Mouse (Mus musculus) CH12.LX (cell line): ENCODE results near the gene Ptms. TPM values are rescaled to one million over a fixed set of nuclear protein-coding genes. Genes with fewer than 3 reads are reported as not detected.

ENCODE experiments used
- DNase-seq: peaks from one replicate; pipeline ENCODE4 v3.0.0-alpha.2; 2013; ENCODE audit errors: extremely low read depth
- H3K27ac ChIP-seq: 2 replicates; pipeline ENCODE4 v1.5.1; 2012; ENCODE audit warnings: low read depth, mild to moderate bottlenecking, control low read depth, moderate library complexity; ENCODE audit not compliant: insufficient read depth
- H3K27me3 ChIP-seq: replicated peaks from 2 replicates; pipeline ENCODE3; 2012; ENCODE audit warnings: inconsistent platforms
- H3K36me3 ChIP-seq, 2 experiments: replicated peaks in 1 of 2; 2 replicates each; pipeline versions ENCODE3 to v1.6.1; 2012; ENCODE audit warnings: inconsistent platforms in 1 of 2, low read length in 1 of 2, mild to moderate bottlenecking in 1 of 2, mixed read lengths in 1 of 2, moderate library complexity in 1 of 2; ENCODE audit not compliant: control insufficient read depth in 1 of 2, insufficient read depth in 1 of 2
- H3K4me1 ChIP-seq, 2 experiments: 2 replicates each; pipeline ENCODE4 v1.6.1; 2012; ENCODE audit warnings: inconsistent platforms in 1 of 2, moderate library complexity in 1 of 2; ENCODE audit not compliant: insufficient read depth in 2 of 2, control insufficient read depth in 1 of 2
- H3K4me2 ChIP-seq: 2 replicates; pipeline ENCODE4 v1.6.1; 2012; ENCODE audit warnings: low read depth, mild to moderate bottlenecking, control low read depth; ENCODE audit not compliant: poor library complexity, insufficient read depth, severe bottlenecking
- H3K4me3 ChIP-seq, 3 experiments: fragments of 150-350 bp in 1 of 3; sonication (generic) in 1 of 3; replicated peaks in 1 of 3; 2 replicates each; pipeline versions ENCODE3 to v1.5.1; 2011 to 2012; ENCODE audit warnings: low read depth in 2 of 3, low read length in 2 of 3, mild to moderate bottlenecking in 2 of 3, moderate library complexity in 2 of 3, control low read depth in 1 of 3, improper control_type of control experiment in 1 of 3, inconsistent platforms in 1 of 3, mixed read lengths in 1 of 3; ENCODE audit not compliant: poor library complexity in 1 of 3
- H3K79me2 ChIP-seq: replicated peaks from 2 replicates; pipeline ENCODE4 v1.6.1; 2012; ENCODE audit warnings: mild to moderate bottlenecking, moderate library complexity; ENCODE audit not compliant: control insufficient read depth, poor library complexity, insufficient read depth, severe bottlenecking; ENCODE audit errors: extremely low read depth
- H3K9ac ChIP-seq: 2 replicates; pipeline ENCODE4 v1.6.1; 2012; ENCODE audit warnings: low read depth, mild to moderate bottlenecking, control low read depth, moderate library complexity; ENCODE audit not compliant: insufficient read depth
- H3K9me3 ChIP-seq: replicated peaks from 2 replicates; pipeline ENCODE3; 2012; ENCODE audit warnings: low read length, inconsistent platforms, mixed read lengths
- BHLHE40 ChIP-seq: IDR thresholded peaks from 2 replicates; pipeline ENCODE4 v1.6.1; 2011; ENCODE audit warnings: mild to moderate bottlenecking, low read depth, low read length, improper control_type of control experiment
- CHD1 ChIP-seq: IDR thresholded peaks from 2 replicates; pipeline ENCODE4 v1.6.1; 2012; ENCODE audit warnings: low read depth, low read length, improper control_type of control experiment, inconsistent platforms
- CTCF ChIP-seq, 2 experiments: IDR thresholded peaks in 1 of 2; conservative IDR thresholded peaks in 1 of 2; 2 replicates each; pipeline ENCODE4 v1.5.1; 2011 to 2012; ENCODE audit warnings: low read depth in 2 of 2, low read length in 2 of 2, improper control_type of control experiment in 1 of 2, inconsistent platforms in 1 of 2, mild to moderate bottlenecking in 1 of 2, moderate library complexity in 1 of 2
- E2F4 ChIP-seq: IDR thresholded peaks from 2 replicates; pipeline ENCODE4 v1.6.1; 2011; ENCODE audit warnings: low read depth, low read length, improper control_type of control experiment; ENCODE audit not compliant: insufficient replicate concordance
- ELF1 ChIP-seq: IDR thresholded peaks from 2 replicates; pipeline ENCODE4 v1.6.1; 2014; ENCODE audit warnings: low read depth, mild to moderate bottlenecking, inconsistent platforms, low read length, improper control_type of control experiment
- EP300 ChIP-seq: IDR thresholded peaks from 2 replicates; pipeline ENCODE4 v1.6.1; 2011; ENCODE audit warnings: low read length, improper control_type of control experiment
- ETS1 ChIP-seq: conservative IDR thresholded peaks from 2 replicates; pipeline ENCODE4 v1.6.1; 2012; ENCODE audit warnings: low read depth, mild to moderate bottlenecking, inconsistent platforms, low read length, improper control_type of control experiment, moderate library complexity
- GABPA ChIP-seq: IDR thresholded peaks from 2 replicates; pipeline ENCODE4 v1.6.1; 2012; ENCODE audit warnings: low read depth, low read length, improper control_type of control experiment, inconsistent platforms; ENCODE audit not compliant: insufficient replicate concordance
- HCFC1 ChIP-seq: IDR thresholded peaks from 2 replicates; pipeline ENCODE4 v1.6.1; 2012; ENCODE audit warnings: low read depth, mild to moderate bottlenecking, inconsistent platforms, low read length, improper control_type of control experiment
- JUND ChIP-seq: conservative IDR thresholded peaks from 2 replicates; pipeline ENCODE4 v1.6.1; 2011; ENCODE audit warnings: low read depth, low read length, improper control_type of control experiment
- KAT2A ChIP-seq: IDR thresholded peaks from 2 replicates; pipeline ENCODE4 v1.6.1; 2012; ENCODE audit warnings: low read length, improper control_type of control experiment, inconsistent platforms; ENCODE audit not compliant: insufficient replicate concordance
- MAFK ChIP-seq: IDR thresholded peaks from 2 replicates; pipeline ENCODE4 v1.6.1; 2011; ENCODE audit warnings: low read length, improper control_type of control experiment; ENCODE audit not compliant: insufficient replicate concordance
- MAX ChIP-seq: IDR thresholded peaks from 2 replicates; pipeline ENCODE4 v1.6.1; 2011; ENCODE audit warnings: low read length, improper control_type of control experiment
- MAZ ChIP-seq: IDR thresholded peaks from 2 replicates; pipeline ENCODE4 v1.6.1; 2012; ENCODE audit warnings: low read depth, mild to moderate bottlenecking, inconsistent platforms, low read length, improper control_type of control experiment, moderate library complexity
- MEF2A ChIP-seq: IDR thresholded peaks from 2 replicates; pipeline ENCODE4 v1.6.1; 2014; ENCODE audit warnings: low read depth, mild to moderate bottlenecking, inconsistent platforms, low read length, improper control_type of control experiment, borderline replicate concordance
- MXI1 ChIP-seq: IDR thresholded peaks from 2 replicates; pipeline ENCODE4 v1.6.1; 2011; ENCODE audit warnings: mild to moderate bottlenecking, low read depth, low read length, improper control_type of control experiment
- MYC ChIP-seq: IDR thresholded peaks from 2 replicates; pipeline ENCODE4 v1.6.1; 2011; ENCODE audit warnings: low read depth, mild to moderate bottlenecking, improper control_type of control experiment, low read length
- NELFE ChIP-seq: IDR thresholded peaks from 2 replicates; pipeline ENCODE4 v1.6.1; 2011; ENCODE audit warnings: low read depth, low read length, improper control_type of control experiment
- NRF1 ChIP-seq: IDR thresholded peaks from 2 replicates; pipeline ENCODE4 v1.6.1; 2014; ENCODE audit warnings: low read depth, mild to moderate bottlenecking, inconsistent platforms, low read length, improper control_type of control experiment, moderate library complexity
- RAD21 ChIP-seq: IDR thresholded peaks from 2 replicates; pipeline ENCODE4 v1.6.1; 2011; ENCODE audit warnings: low read depth, mild to moderate bottlenecking, low read length, improper control_type of control experiment, moderate library complexity
- RCOR1 ChIP-seq: conservative IDR thresholded peaks from 2 replicates; pipeline ENCODE4 v1.6.1; 2012; ENCODE audit warnings: low read depth, mild to moderate bottlenecking, inconsistent platforms, low read length, improper control_type of control experiment
- TBP ChIP-seq: conservative IDR thresholded peaks from 2 replicates; pipeline ENCODE4 v1.6.1; 2011; ENCODE audit warnings: low read depth, low read length, improper control_type of control experiment
- TCF12 ChIP-seq: IDR thresholded peaks from 2 replicates; pipeline ENCODE4 v1.6.1; 2014; ENCODE audit warnings: low read depth, mild to moderate bottlenecking, inconsistent platforms, low read length, improper control_type of control experiment
- UBTF ChIP-seq: IDR thresholded peaks from 2 replicates; pipeline ENCODE4 v1.6.1; 2012; ENCODE audit warnings: low read depth, mild to moderate bottlenecking, inconsistent platforms, low read length, improper control_type of control experiment, moderate library complexity
- USF1 ChIP-seq: IDR thresholded peaks from 2 replicates; pipeline ENCODE4 v1.6.1; 2014; ENCODE audit warnings: low read depth, mild to moderate bottlenecking, inconsistent platforms, low read length, improper control_type of control experiment
- USF2 ChIP-seq: conservative IDR thresholded peaks from 2 replicates; pipeline ENCODE4 v1.6.1; 2011; ENCODE audit warnings: low read depth, low read length, improper control_type of control experiment
- ZC3H11A ChIP-seq: IDR thresholded peaks from 2 replicates; pipeline ENCODE4 v1.6.1; 2012; ENCODE audit warnings: low read depth, mild to moderate bottlenecking, inconsistent platforms, low read length, improper control_type of control experiment
- ZKSCAN1 ChIP-seq: IDR thresholded peaks from 2 replicates; pipeline ENCODE4 v1.6.1; 2012; ENCODE audit warnings: low read depth, inconsistent platforms, low read length, improper control_type of control experiment, borderline replicate concordance
- ZMIZ1 ChIP-seq: IDR thresholded peaks from 2 replicates; pipeline ENCODE4 v1.6.1; 2012; ENCODE audit warnings: low read depth, mild to moderate bottlenecking, inconsistent platforms, low read length, improper control_type of control experiment
- ZNF384 ChIP-seq: IDR thresholded peaks from 2 replicates; pipeline ENCODE4 v1.6.1; 2012; ENCODE audit warnings: low read depth, low read length, improper control_type of control experiment, inconsistent platforms
- dilution Hi-C: fragments of 300-500 bp; cut with MboI; formaldehyde crosslinking; loops from 2 replicates; pipeline ENCODE4 v1.14.3; 2020; ENCODE audit warnings: low sequenced_read_pairs; ENCODE audit not compliant: extremely low pct_unique_long_range_greater_than_20kb, extremely low pct_ligation_motif_present
- in situ Hi-C: fragments of 300-500 bp; cut with MboI; formaldehyde crosslinking; loops from 3 replicates; pipeline ENCODE4 v1.14.3; 2019; ENCODE audit warnings: low sequenced_read_pairs, low pct_ligation_motif_present, low pct_unique_long_range_greater_than_20kb, mixed read lengths
- polyA plus RNA-seq: library from polyadenylated mRNA; unstranded; fragments of >175 nt; gene quantifications from 2 replicates; pipeline ENCODE4 v1.2.1, GENCODE M21; 2012; ENCODE audit warnings: low read depth; ENCODE audit not compliant: insufficient read length
- total RNA-seq, 2 experiments: library from RNA; depleted of rRNA; stranded (reverse); fragments of 300-350 nt in 1 of 2; fragments of >200 nt in 1 of 2; gene quantifications; 2 replicates each; pipeline ENCODE4 v1.2.3; 2012 to 2014

The Ptms gene
- total and polyA plus RNA-seq, 3 experiments, result 7.0 to 99.6 (median 12.8) TPM

DNA sequence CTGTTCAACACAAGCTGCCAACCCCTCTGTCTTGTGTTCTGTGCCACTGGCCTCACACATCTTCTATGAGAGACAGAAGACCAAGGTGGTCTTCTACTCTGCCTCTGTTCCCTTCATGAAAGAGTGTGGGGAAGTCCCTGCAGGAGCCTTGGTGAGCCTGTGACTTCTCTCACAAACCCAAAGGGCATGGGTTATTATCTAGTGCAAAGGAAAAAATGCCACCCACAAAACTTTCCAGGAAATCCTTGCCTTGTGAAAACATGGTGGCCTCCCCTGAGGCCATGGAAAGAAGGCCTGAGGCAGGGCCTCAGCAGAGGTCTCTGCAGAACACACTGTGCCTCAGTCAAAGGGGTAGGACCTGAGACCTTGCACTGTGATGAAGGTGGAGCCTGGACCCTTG is 18.1 kb downstream of the Ptms start:
- dilution Hi-C loops (no loop called here), in situ Hi-C loops (loop anchor here (5.0 kb wide), 1 partner anchor 35 kb away; no protein-coding TSS in a partner anchor)
- 0 out of 2 replicates have a peak overlapping the region, but pooled peaks have one; percentile 13 for H3K4me2 ChIP-seq
- H3K4me1 ChIP-seq, result peaks cover 23 to 70% of the 10 kb centered on the region in 2 experiments
- no peaks in the 10 kb centered on the region for H3K36me3 ChIP-seq
- H3K79me2 ChIP-seq, result no peaks in the 10 kb centered on the region
- no peaks in the 10 kb centered on the region for H3K9me3 ChIP-seq
- H3K9ac ChIP-seq, result no peak overlapping the region
- H3K27ac ChIP-seq, result peak overlapping the region; percentile 79
- H3K27me3 ChIP-seq, result no peaks in the 10 kb centered on the region
- peak; percentile 58 for DNase-seq
- TF ChIP-seq E2F4 (no peak), ETS1 (peak; percentile 42; the same call in 1 of the 2 replicates), ZMIZ1 (no peak), BHLHE40 (peak; percentile 46)
- no peak overlapping the region for H3K4me3 ChIP-seq

DNA sequence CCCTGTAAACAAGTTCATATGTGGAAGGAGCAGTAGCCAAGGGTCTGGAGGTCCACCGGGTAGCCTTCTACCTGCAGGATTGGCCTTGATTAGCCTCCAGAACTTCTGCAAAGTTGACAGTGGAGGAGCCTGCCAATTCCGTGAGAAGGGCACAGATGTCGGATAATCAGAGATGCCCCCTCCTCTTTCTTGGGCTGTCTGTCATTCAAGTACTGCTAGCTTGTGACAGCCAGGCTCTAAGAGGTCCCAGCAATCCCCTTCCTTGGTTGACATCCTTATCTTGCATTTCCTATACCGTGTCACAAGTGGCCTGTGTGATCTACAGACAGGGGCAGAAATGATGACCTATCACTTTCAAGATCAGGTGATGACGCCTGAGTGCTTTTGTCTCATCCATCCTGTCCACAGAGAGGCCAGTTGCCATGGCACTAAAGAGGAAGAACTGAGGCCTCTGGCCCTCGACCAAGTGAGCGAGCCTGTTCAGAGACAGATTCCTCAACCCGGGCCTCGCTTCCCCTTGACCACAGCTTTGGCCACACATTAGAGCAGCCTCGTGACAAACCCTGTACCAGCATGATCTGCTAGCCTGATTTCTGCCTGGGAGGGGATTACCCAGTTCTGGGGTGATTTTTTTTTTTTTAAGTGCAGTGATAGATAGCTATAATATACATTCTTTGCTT is 19.0 kb downstream of the Ptms start:
- Histone ChIP-seq H3K27me3 (no peaks in the 10 kb centered on the region), H3K4me3 (no peak overlapping the region), H3K4me2 (peak overlapping the region; percentile 13), H3K9ac (0 out of 2 replicates have a peak overlapping the region, but pooled peaks have one; percentile 3), H3K27ac (peak overlapping the region; percentile 81), H3K36me3 (no peaks in the 10 kb centered on the region), H3K4me1 (peaks cover 23 to 72% of the 10 kb centered on the region in 2 experiments), H3K79me2 (no peaks in the 10 kb centered on the region), H3K9me3 (no peaks in the 10 kb centered on the region)
- DNase-seq, result peak; percentile 79
- in situ Hi-C loops (loop anchor here (5.0 kb wide), 1 partner anchor 34 kb away; no protein-coding TSS in a partner anchor), dilution Hi-C loops (no loop called here)
- TF ChIP-seq TCF12, result peak; percentile 62
- TF ChIP-seq MEF2A, result peak; percentile 14; the same call in 1 of the 2 replicates
- TF ChIP-seq GABPA, result no peak
- TF ChIP-seq ZKSCAN1, result no peak
- no peak; the same call in 1 of the 2 replicates for TF ChIP-seq MAZ
- 0 out of 2 replicates have a peak, but pooled peaks have one; percentile 6 for TF ChIP-seq NRF1
- no peak for TF ChIP-seq RCOR1
- TF ChIP-seq MYC, result peak; percentile 83
- 0 out of 2 replicates have a peak, but pooled peaks have one; percentile 8 for TF ChIP-seq JUND
- TF ChIP-seq USF2, result no peak
- TF ChIP-seq EP300, result peak; percentile 23
- no peak for TF ChIP-seq RAD21
- no peak for TF ChIP-seq TBP
- TF ChIP-seq MXI1, result peak; percentile 71; the same call in 1 of the 2 replicates
- TF ChIP-seq ELF1, result peak; percentile 50
- TF ChIP-seq CHD1, result no peak
- TF ChIP-seq MAFK, result 0 out of 2 replicates have a peak, but pooled peaks have one; percentile 43
- TF ChIP-seq ZC3H11A, result no peak
- no peak for TF ChIP-seq NELFE
- TF ChIP-seq ZNF384, result peak; percentile 94
- TF ChIP-seq E2F4, result no peak
- TF ChIP-seq KAT2A, result no peak
- TF ChIP-seq HCFC1, result no peak
- no peak for TF ChIP-seq CTCF (conservative IDR thresholded peaks at IDR 0.05 in 1 of 2, IDR thresholded peaks at IDR 0.05 in 1 of 2; ENCODE audit: low read depth in 2 of 2, low read length in 2 of 2)
- peak; percentile 3; the same call in 1 of the 2 replicates for TF ChIP-seq USF1
- TF ChIP-seq UBTF, result no peak
- TF ChIP-seq MAX, result peak; percentile 83
